Mouse (Mus musculus) ES-Bruce4 (cell line): ENCODE measurements around the gene Spata9. TPM values are rescaled to one million over a fixed set of nuclear protein-coding genes. Genes with fewer than 3 reads are reported as not detected.

ENCODE experiments used
- H3K27ac ChIP-seq: 2 replicates; pipeline ENCODE4 v1.5.1; 2012; ENCODE audit warnings: low read length, inconsistent platforms; ENCODE audit not compliant: insufficient read depth
- H3K27me3 ChIP-seq: 2 replicates; pipeline ENCODE4 v1.6.1; 2012; ENCODE audit warnings: mild to moderate bottlenecking, low read length, inconsistent platforms; ENCODE audit not compliant: control insufficient read depth, poor library complexity, insufficient read depth, severe bottlenecking
- H3K36me3 ChIP-seq: 2 replicates; pipeline ENCODE4 v1.6.1; 2012; ENCODE audit warnings: inconsistent platforms, mild to moderate bottlenecking, low read length, moderate library complexity; ENCODE audit not compliant: control insufficient read depth, poor library complexity, insufficient read depth, severe bottlenecking
- H3K4me1 ChIP-seq: one replicate; pipeline ENCODE4 v1.8.1; 2011; ENCODE audit warnings: low read length; ENCODE audit not compliant: control insufficient read depth, insufficient read depth
- H3K4me3 ChIP-seq: 2 replicates; pipeline ENCODE4 v1.5.1; 2011; ENCODE audit warnings: low read depth, mild to moderate bottlenecking, low read length
- H3K9ac ChIP-seq: 2 replicates; pipeline ENCODE4 v1.6.1; 2012; ENCODE audit warnings: low read depth, mild to moderate bottlenecking, inconsistent platforms; ENCODE audit not compliant: poor library complexity, severe bottlenecking
- H3K9me3 ChIP-seq: replicated peaks from 2 replicates; pipeline ENCODE4 v1.6.1; 2012; ENCODE audit warnings: mild to moderate bottlenecking, low read length, inconsistent platforms; ENCODE audit not compliant: control insufficient read depth, poor library complexity, insufficient read depth, severe bottlenecking
- CTCF ChIP-seq: IDR thresholded peaks from one replicate; pipeline ENCODE4 v1.8.1; 2011; ENCODE audit warnings: low read depth, low read length
- EP300 ChIP-seq: IDR thresholded peaks from 2 replicates; pipeline ENCODE4 v1.6.1; 2011; ENCODE audit warnings: low read depth, low read length; ENCODE audit not compliant: insufficient read depth
- POLR2A ChIP-seq: IDR thresholded peaks from one replicate; pipeline ENCODE4 v1.8.1; 2011; ENCODE audit warnings: low read length; ENCODE audit not compliant: insufficient read depth
- polyA plus RNA-seq: library from polyadenylated mRNA; stranded (reverse); fragments of >200 nt; gene quantifications from 2 replicates; pipeline ENCODE4 v1.2.4, GENCODE M21; 2011; ENCODE audit warnings: low read depth; ENCODE audit not compliant: missing spikeins, insufficient read depth, insufficient read length

Spata9 gene
- polyA plus RNA-seq, 1 experiment: not detected

GRCm38 (mm10) chr13:76021782-76022181 is 54.8 kb downstream of the Spata9 start:
- TF ChIP-seq CTCF: no peak
- TF ChIP-seq EP300: no peak
- no peak for TF ChIP-seq POLR2A
- Histone ChIP-seq H3K27ac (no peak overlapping the region), H3K27me3 (peaks cover 1% of the 10 kb centered on the region; the same call in 1 of the 2 replicates), H3K4me1 (no peaks in the 10 kb centered on the region), H3K9ac (no peak overlapping the region), H3K4me3 (no peak overlapping the region), H3K36me3 (no peaks in the 10 kb centered on the region), H3K9me3 (no peaks in the 10 kb centered on the region)

DNA sequence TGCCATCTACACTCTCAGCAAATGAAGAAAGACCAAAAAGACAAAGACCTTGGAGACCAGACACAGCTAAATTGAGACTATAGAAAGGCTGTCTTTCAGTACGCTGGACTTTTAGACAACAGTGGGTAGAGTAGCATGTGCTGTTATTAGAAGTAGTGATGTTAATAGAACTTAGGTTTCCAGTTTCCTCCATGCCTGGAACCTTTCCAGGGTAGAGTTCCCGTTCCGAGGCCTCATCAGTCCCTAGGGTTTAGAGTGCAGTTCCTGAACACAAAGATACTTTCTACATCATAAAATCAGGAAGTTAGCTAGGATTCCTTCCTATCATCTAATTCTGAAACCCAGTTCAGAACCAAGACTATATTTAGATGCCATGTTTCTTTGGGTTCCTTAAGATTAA is 57.6 kb downstream of the Spata9 start:
- Histone ChIP-seq H3K9me3 (no peaks in the 10 kb centered on the region), H3K36me3 (no peaks in the 10 kb centered on the region), H3K27me3 (peaks cover 1% of the 10 kb centered on the region; the same call in 1 of the 2 replicates), H3K27ac (no peak overlapping the region), H3K9ac (no peak overlapping the region), H3K4me1 (no peaks in the 10 kb centered on the region), H3K4me3 (no peak overlapping the region)
- no peak for TF ChIP-seq CTCF
- no peak for TF ChIP-seq EP300
- TF ChIP-seq POLR2A: no peak

DNA sequence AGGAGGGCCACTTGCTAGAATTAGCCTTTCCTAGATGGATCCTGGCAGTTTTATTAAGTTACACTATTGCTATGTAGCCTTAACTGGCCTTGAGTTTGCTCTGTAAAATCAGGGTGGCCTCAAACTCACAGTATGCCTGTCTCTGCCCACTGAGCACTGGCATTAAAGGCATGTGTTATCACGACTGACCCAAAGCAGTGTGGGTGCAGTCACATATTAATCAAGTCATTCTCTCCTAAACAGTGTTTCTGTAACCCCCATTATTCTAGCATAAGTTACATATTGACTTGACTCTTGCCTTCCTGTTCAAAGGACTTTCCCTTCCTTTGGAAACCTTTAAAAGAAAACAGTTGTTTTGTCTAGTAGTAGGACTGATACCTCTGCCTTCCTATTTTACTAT is 75.5 kb downstream of the Spata9 start:
- Histone ChIP-seq H3K9me3 (no peaks in the 10 kb centered on the region), H3K4me3 (no peak overlapping the region), H3K4me1 (no peaks in the 10 kb centered on the region), H3K36me3 (no peaks in the 10 kb centered on the region), H3K27ac (no peak overlapping the region), H3K9ac (no peak overlapping the region), H3K27me3 (no peaks in the 10 kb centered on the region)
- TF ChIP-seq EP300 (no peak), POLR2A (no peak), CTCF (no peak)

DNA sequence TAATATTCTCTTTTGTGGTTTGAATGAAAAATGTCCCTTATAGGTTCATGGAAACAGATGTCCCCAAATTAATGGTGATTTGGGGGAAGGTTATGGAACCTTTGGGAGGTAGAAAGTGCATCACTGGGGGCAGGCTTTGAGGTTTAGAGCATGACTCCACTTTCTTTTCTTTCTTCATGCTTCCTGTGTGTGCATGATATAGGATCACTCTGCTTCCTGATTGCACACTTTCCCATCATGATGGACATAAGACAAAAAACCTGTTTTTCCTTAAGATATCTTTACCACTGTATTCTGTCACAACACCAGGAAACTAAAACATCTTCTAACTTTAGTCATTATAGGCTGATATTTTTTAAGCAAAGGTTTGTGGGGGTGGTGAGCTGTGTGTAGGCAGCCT is 78.0 kb downstream of the Spata9 start:
- Histone ChIP-seq H3K27me3 (no peaks in the 10 kb centered on the region), H3K9me3 (no peaks in the 10 kb centered on the region), H3K27ac (no peak overlapping the region), H3K4me1 (no peaks in the 10 kb centered on the region), H3K4me3 (no peak overlapping the region), H3K36me3 (no peaks in the 10 kb centered on the region), H3K9ac (no peak overlapping the region)
- TF ChIP-seq EP300 (no peak), CTCF (no peak), POLR2A (no peak)

Other genes starting within 250 kb of the Spata9 start
- gene Glrx, start 127.3 kb upstream of the Spata9 start, polyA plus RNA-seq: 9.1 and 11.9 TPM in 2 replicates
- gene Rhobtb3, start 23.2 kb upstream of the Spata9 start, polyA plus RNA-seq: 32.9 and 33.7 TPM in 2 replicates
- 12.5 and 18.9 TPM in 2 replicates for gene Rfesd, start 51.6 kb downstream of the Spata9 start, polyA plus RNA-seq
- gene Gpr150, start 89.8 kb downstream of the Spata9 start, polyA plus RNA-seq: not detected in 2 replicates
- 5.4 and 9.9 TPM in 2 replicates for gene Arsk, start 131.5 kb downstream of the Spata9 start, polyA plus RNA-seq
- gene Ttc37, start 131.6 kb downstream of the Spata9 start, polyA plus RNA-seq: 29.2 and 30.0 TPM in 2 replicates